Mouse (Mus musculus): Measurements from ENCODE around the gene Zfp986. TPM values are rescaled to one million over a fixed set of nuclear protein-coding genes. Genes with fewer than 3 reads are reported as not detected.

The Zfp986 gene
- not detected for polyA plus RNA-seq (2017; shearing (Covaris generic))

DNA sequence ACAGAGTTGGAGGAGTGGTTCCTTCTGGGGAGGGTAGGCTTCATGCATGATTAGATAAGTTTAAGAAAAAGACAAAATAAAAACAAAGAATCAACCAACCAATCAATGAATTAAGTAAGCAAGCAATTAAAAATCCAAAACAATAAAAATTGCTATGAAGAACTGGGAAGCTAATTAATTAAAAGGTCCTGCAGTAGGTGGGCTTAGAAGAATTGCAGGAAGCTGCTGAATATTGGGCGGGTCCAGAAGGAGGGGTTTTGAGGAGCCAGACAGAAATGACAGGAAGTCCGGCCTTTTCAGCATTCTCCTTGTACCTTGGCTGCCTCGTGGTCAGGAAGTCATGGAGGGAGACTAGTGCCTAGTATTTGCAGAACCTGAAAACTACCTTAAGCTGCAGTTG is at the start of gene Zfp986:
Gene Zfp986 (plus strand): TSS at position 301 of the 400 bp plus-strand sequence.

Other genes with a start within 250 kb of the Zfp986 start
- not detected for gene Zfp980, start 198.1 kb upstream of the Zfp986 start, polyA plus RNA-seq (2017; shearing (Covaris generic))
- 2.4 TPM for gene Zfp987, start 228.5 kb downstream of the Zfp986 start, polyA plus RNA-seq (2017; shearing (Covaris generic))